Mouse (Mus musculus) lung, embryonic 14.5 days (tissue): ENCODE results near the gene Fbxo9. TPM values are rescaled to one million over a fixed set of nuclear protein-coding genes. Genes with fewer than 3 reads are reported as not detected.

Experiments used
- ATAC-seq: fragments of 200-750 bp; cut with Nextera tagmentation; 2 replicates; pipeline ENCODE4 v1.8.0; 2017; ENCODE audit warnings: mild to moderate bottlenecking, moderate TSS enrichment, moderate library complexity; ENCODE audit not compliant: insufficient read depth
- DNase-seq: peaks from one replicate; pipeline ENCODE4 v3.0.0-alpha.2; 2015
- H3K27ac ChIP-seq: fragments of 300-500 bp; sonication (generic); 2 replicates; pipeline ENCODE4 v1.5.1; 2014; ENCODE audit warnings: low read depth, mild to moderate bottlenecking, moderate library complexity
- H3K27me3 ChIP-seq: fragments of 300-500 bp; sonication (generic); 2 replicates; pipeline ENCODE4 v1.6.1; 2014; ENCODE audit warnings: low read length, control low read depth; ENCODE audit not compliant: insufficient read depth
- H3K36me3 ChIP-seq: fragments of 300-500 bp; sonication (generic); 2 replicates; pipeline ENCODE4 v1.6.1; 2014; ENCODE audit warnings: control low read depth; ENCODE audit not compliant: insufficient read depth
- H3K4me1 ChIP-seq: fragments of 300-500 bp; sonication (generic); 2 replicates; pipeline ENCODE4 v1.6.1; 2014; ENCODE audit warnings: antibody characterized with exemption, control low read depth; ENCODE audit not compliant: insufficient read depth
- H3K4me2 ChIP-seq: fragments of 300-500 bp; sonication (generic); 2 replicates; pipeline ENCODE4 v1.6.1; 2014; ENCODE audit warnings: mild to moderate bottlenecking
- H3K4me3 ChIP-seq: fragments of 300-500 bp; sonication (generic); 2 replicates; pipeline ENCODE4 v1.5.1; 2014; ENCODE audit warnings: low read depth, low read length
- H3K9ac ChIP-seq: fragments of 300-500 bp; sonication (generic); 2 replicates; pipeline ENCODE4 v1.6.1; 2014
- H3K9me3 ChIP-seq: fragments of 300-500 bp; sonication (generic); 2 replicates; pipeline ENCODE4 v1.6.1; 2016; ENCODE audit warnings: low read depth, low read length, control low read depth
- CTCF ChIP-seq: IDR thresholded peaks from 2 replicates; pipeline ENCODE4 v1.5.1; 2016; ENCODE audit warnings: antibody characterized with exemption, low read depth
- whole genome bisulfite sequencing: fragments of 180-500 bp; shearing (Covaris S2); extraction: QIAGEN DNeasy Blood & Tissue Kit; methylation state at CpG from one replicate; pipeline ENCODE4 v1.1.7; 2014; 5-methylcytosine and 5-hydroxymethylcytosine counted together
- polyA plus RNA-seq: library from polyadenylated mRNA; unstranded; fragments of >200 nt; fragmentation: Nextera tagmentation; extraction: Ambion mirVana; gene quantifications from 2 replicates; pipeline ENCODE4 v1.2.1, GENCODE M21; 2014

Gene Fbxo9
- polyA plus RNA-seq, 1 experiment from 2014 or later: 41.8 TPM

- whole genome bisulfite sequencing: 52% methylated on average over 6 of the region's 6 CpGs
- Histone ChIP-seq H3K27ac (no peak overlapping the region; the same call in 1 of the 2 replicates), H3K4me2 (no peak overlapping the region), H3K9me3 (no peaks in the 10 kb centered on the region), H3K9ac (no peak overlapping the region), H3K4me1 (no peaks in the 10 kb centered on the region), H3K36me3 (peaks cover 4% of the 10 kb centered on the region; the same call in 1 of the 2 replicates), H3K27me3 (no peaks in the 10 kb centered on the region), H3K4me3 (no peak overlapping the region)
- DNase-seq (no peak), ATAC-seq (no peak)
- TF ChIP-seq CTCF: no peak
These were observed 13.1 kb upstream of the Fbxo9 start for GRCm38 (mm10) chr9:78121985-78122384.

GRCm38 (mm10) chr9:78121358-78121757 lies 12.5 kb upstream of the Fbxo9 start:
- TF ChIP-seq CTCF: no peak
- Histone ChIP-seq H3K27me3 (no peaks in the 10 kb centered on the region), H3K4me2 (no peak overlapping the region), H3K9me3 (no peaks in the 10 kb centered on the region), H3K9ac (no peak overlapping the region), H3K4me1 (no peaks in the 10 kb centered on the region), H3K4me3 (no peak overlapping the region), H3K36me3 (peaks cover 4% of the 10 kb centered on the region; the same call in 1 of the 2 replicates), H3K27ac (no peak overlapping the region)
- peak; percentile 13 for DNase-seq
- 67% methylated on average over 8 of the region's 8 CpGs for WGBS
- no peak for ATAC-seq

GRCm38 (mm10) chr9:78117690-78118089 lies 8.8 kb upstream of the Fbxo9 start:
- ATAC-seq: no peak
- peaks cover 4% of the 10 kb centered on the region; the same call in 1 of the 2 replicates for H3K36me3 ChIP-seq
- H3K4me3 ChIP-seq: no peak overlapping the region
- H3K9me3 ChIP-seq: no peaks in the 10 kb centered on the region
- H3K4me1 ChIP-seq: no peaks in the 10 kb centered on the region
- H3K4me2 ChIP-seq: no peak overlapping the region
- no peak for DNase-seq
- H3K9ac ChIP-seq: no peak overlapping the region
- no peaks in the 10 kb centered on the region for H3K27me3 ChIP-seq
- no peak for TF ChIP-seq CTCF
- H3K27ac ChIP-seq: no peak overlapping the region
- WGBS: 80% methylated on average over 2 of the region's 2 CpGs

- H3K4me3 ChIP-seq: no peak overlapping the region
- ATAC-seq (no peak), DNase-seq (peak; percentile 53)
- no peak overlapping the region for H3K9ac ChIP-seq
- no peak for TF ChIP-seq CTCF
- H3K4me2 ChIP-seq: no peak overlapping the region
- no peaks in the 10 kb centered on the region for H3K27me3 ChIP-seq
- H3K9me3 ChIP-seq: no peaks in the 10 kb centered on the region
- H3K27ac ChIP-seq: peak overlapping the region; percentile 38; the same call in 1 of the 2 replicates
- WGBS: 62% methylated on average over 9 of the region's 9 CpGs
- H3K4me1 ChIP-seq: no peaks in the 10 kb centered on the region
- peaks cover 4% of the 10 kb centered on the region; the same call in 1 of the 2 replicates for H3K36me3 ChIP-seq
These were observed 6.9 kb upstream of the Fbxo9 start for GRCm38 (mm10) chr9:78115746-78116145.

GRCm38 (mm10) chr9:78113538-78113885 lies 4.6 kb upstream of the Fbxo9 start:
- H3K4me2 ChIP-seq: peak overlapping the region; percentile 74
- H3K4me3 ChIP-seq: peak overlapping the region; percentile 82
- no peak for TF ChIP-seq CTCF
- no peaks in the 10 kb centered on the region for H3K4me1 ChIP-seq
- peak overlapping the region; percentile 94 for H3K9ac ChIP-seq
- H3K36me3 ChIP-seq: no peaks in the 10 kb centered on the region
- peak overlapping the region; percentile 81 for H3K27ac ChIP-seq
- peak; percentile 59 for DNase-seq
- H3K27me3 ChIP-seq: no peaks in the 10 kb centered on the region
- H3K9me3 ChIP-seq: no peaks in the 10 kb centered on the region
- WGBS: under 1% methylated on average over 14 of the region's 14 CpGs
- ATAC-seq: peak; percentile 3; the same call in 1 of the 2 replicates

- H3K9ac ChIP-seq: peak overlapping the region; percentile 94
- no peaks in the 10 kb centered on the region for H3K36me3 ChIP-seq
- peak; percentile 96 for DNase-seq
- peak; percentile 97 for TF ChIP-seq CTCF
- H3K4me2 ChIP-seq: peak overlapping the region; percentile 74
- WGBS: 1% methylated on average over 47 of the region's 47 CpGs
- H3K27me3 ChIP-seq: no peaks in the 10 kb centered on the region
- peak; percentile 73 for ATAC-seq
- no peaks in the 10 kb centered on the region for H3K4me1 ChIP-seq
- H3K27ac ChIP-seq: peak overlapping the region; percentile 81
- H3K9me3 ChIP-seq: no peaks in the 10 kb centered on the region
- peak overlapping the region; percentile 82 for H3K4me3 ChIP-seq
These were observed 4.1 kb upstream of the Fbxo9 start for GRCm38 (mm10) chr9:78112770-78113537.

GRCm38 (mm10) chr9:78111456-78111855 lies 2.6 kb upstream of the Fbxo9 start:
- H3K9ac ChIP-seq: no peak overlapping the region
- no peaks in the 10 kb centered on the region for H3K27me3 ChIP-seq
- H3K4me3 ChIP-seq: no peak overlapping the region
- no peaks in the 10 kb centered on the region for H3K36me3 ChIP-seq
- H3K4me2 ChIP-seq: no peak overlapping the region
- DNase-seq: no peak
- ATAC-seq: no peak
- 0 out of 2 replicates have a peak, but pooled peaks cover 5% of the 10 kb centered on the region for H3K4me1 ChIP-seq
- WGBS: 74% methylated on average over 2 of the region's 2 CpGs
- no peak overlapping the region for H3K27ac ChIP-seq
- H3K9me3 ChIP-seq: no peaks in the 10 kb centered on the region
- TF ChIP-seq CTCF: no peak
